In the genomic region with DNA sequence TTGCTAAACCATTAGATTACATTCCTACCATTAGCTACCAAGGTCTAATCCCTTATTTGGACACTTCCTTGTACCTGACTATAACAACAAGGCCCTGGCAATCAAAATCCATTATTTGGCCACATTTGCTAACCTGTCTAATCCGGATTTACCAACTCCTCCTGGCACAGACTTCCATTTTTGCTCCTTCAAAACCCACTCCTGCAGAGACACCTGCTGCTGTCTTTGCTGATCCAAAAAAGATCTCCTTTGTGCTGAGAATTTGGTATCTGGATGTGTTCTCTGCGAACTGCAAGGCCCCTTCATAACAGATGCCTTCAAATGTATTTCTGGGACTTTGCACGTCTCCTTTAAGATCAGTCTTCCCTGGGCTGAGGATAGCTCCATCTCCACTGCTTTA, we compare ENCODE assay signal across 23 mouse cellular contexts. TPM values are rescaled to one million over a fixed set of nuclear protein-coding genes. Genes with fewer than 3 reads are reported as not detected.
"Had no signal": no experiment of that assay in that cellular context is flagged by ENCODE, and none has a peak within 500 bp of the region (broad histone marks: within the 10 kb centered on the region; RNA-seq: fewer than 3 reads in every experiment).

No protein-coding gene starts in this region.

- DNase-seq: kidney, postnatal 25 days; layer of hippocampus, adult 9-11 months; layer of hippocampus, postnatal 36 days; left cerebral cortex, postnatal 4 days; liver, postnatal 0 days; lung, embryonic 14.5 days; retina, postnatal 1 day; right cerebral cortex, postnatal 25 days; thymus, adult 18-20 months; thymus, postnatal 36 days had no signal

- H3K4me1 ChIP-seq: limb, embryonic 12.5 days; limb, embryonic 15.5 days; midbrain, embryonic 12.5 days; midbrain, embryonic 15.5 days; neural tube, embryonic 13.5 days had no signal

- H3K27ac ChIP-seq: layer of hippocampus, adult 2 months; left cerebral cortex, adult 2 months; limb, embryonic 15.5 days; liver, embryonic 14.5 days; macrophage; midbrain, embryonic 12.5 days; midbrain, embryonic 15.5 days; neural tube, embryonic 13.5 days had no signal

- H3K4me3 ChIP-seq: layer of hippocampus, adult 2 months; left cerebral cortex, adult 2 months; limb, embryonic 12.5 days; limb, embryonic 15.5 days; midbrain, embryonic 12.5 days; midbrain, embryonic 15.5 days; myocyte; neural tube, embryonic 13.5 days had no signal

- H3K27me3 ChIP-seq: limb, embryonic 12.5 days; limb, embryonic 15.5 days; midbrain, embryonic 12.5 days; midbrain, embryonic 15.5 days; neural tube, embryonic 13.5 days had no signal

RNA-seq across cellular contexts. Expression of a gene that starts 32.0 kb away (rescaled TPM):
- total RNA-seq: monocyte, adult 5-6 weeks had no signal

RNA-seq across cellular contexts. Expression of a gene that starts 53.0 kb away (rescaled TPM):
- total RNA-seq: megakaryocyte, adult 5-6 weeks; monocyte, adult 5-6 weeks; neutrophil, adult 5-6 weeks had no signal
